Mouse (Mus musculus) brain, embryonic 14.5 days (tissue): ENCODE results near the gene Tgfbr3.

ENCODE experiments used
- CTCF ChIP-seq: fragments of 200-500 bp; IDR thresholded peaks from 2 replicates; pipeline ENCODE4 v1.5.1; 2012; ENCODE audit warnings: inconsistent platforms, mild to moderate bottlenecking, moderate library complexity, borderline replicate concordance; ENCODE audit not compliant: insufficient read depth, insufficient read length; ENCODE audit errors: extremely low read depth
- POLR2A ChIP-seq: fragments of 200-500 bp; IDR thresholded peaks from 2 replicates; pipeline ENCODE4 v1.6.1; 2012; ENCODE audit warnings: mild to moderate bottlenecking, inconsistent platforms, borderline replicate concordance; ENCODE audit not compliant: poor library complexity, insufficient read depth, insufficient read length, severe bottlenecking; ENCODE audit errors: extremely low read depth

- TF ChIP-seq POLR2A (no peak), CTCF (no peak)
These were observed 70.8 kb downstream of the Tgfbr3 start for GRCm38 (mm10) chr5:107218594-107218993.
